Mouse (Mus musculus) cortical plate, adult 2 months (tissue): ENCODE results near the gene Lrrc3.

Experiments used
- CTCF ChIP-seq: fragments of 200-500 bp; IDR thresholded peaks from 2 replicates; pipeline ENCODE4 v1.5.1; 2011; ENCODE audit warnings: mild to moderate bottlenecking, control low read depth, low read length; ENCODE audit not compliant: insufficient read depth; ENCODE audit errors: extremely low read depth
- POLR2A ChIP-seq: fragments of 200-500 bp; IDR thresholded peaks from 2 replicates; pipeline ENCODE4 v1.6.1; 2011; ENCODE audit warnings: mild to moderate bottlenecking, low read length, control low read depth; ENCODE audit not compliant: insufficient read depth; ENCODE audit errors: extremely low read depth

DNA sequence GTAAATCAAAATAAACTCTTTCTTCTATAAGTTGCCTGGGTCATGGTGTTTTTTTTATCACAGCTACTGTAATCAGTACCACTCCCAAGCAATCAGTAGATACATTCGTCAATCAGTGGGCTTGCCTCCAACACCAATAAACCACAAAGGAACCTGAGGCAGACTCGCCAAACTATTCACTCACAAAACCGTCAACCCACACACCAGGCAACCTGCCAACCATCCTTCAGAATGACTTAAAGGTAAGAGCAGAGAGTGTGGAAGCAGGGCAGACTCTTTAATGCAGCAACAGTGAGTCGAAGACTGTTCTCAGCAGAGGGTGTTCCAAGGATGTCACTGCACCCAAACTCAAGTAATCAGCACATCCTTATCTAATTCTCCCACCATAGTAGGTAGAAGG is 20.3 kb upstream of the Lrrc3 start:
- TF ChIP-seq CTCF (no peak), POLR2A (no peak)
